Mouse (Mus musculus): ENCODE measurements around the gene Zfp667. TPM values are rescaled to one million over a fixed set of nuclear protein-coding genes. Genes with fewer than 3 reads are reported as not detected.
A peak's percentile ranks its signal among the peaks of the same experiment; 100 is the strongest.
"Not testable (repeated sequence)": the region's sequence is repeated elsewhere in the genome, so short reads cannot be mapped to it uniquely, and the experiment has no call there.

Gene Zfp667
- 1 to 10 TPM; 3.4 to 4.0 TPM for total RNA-seq (2021)

DNA sequence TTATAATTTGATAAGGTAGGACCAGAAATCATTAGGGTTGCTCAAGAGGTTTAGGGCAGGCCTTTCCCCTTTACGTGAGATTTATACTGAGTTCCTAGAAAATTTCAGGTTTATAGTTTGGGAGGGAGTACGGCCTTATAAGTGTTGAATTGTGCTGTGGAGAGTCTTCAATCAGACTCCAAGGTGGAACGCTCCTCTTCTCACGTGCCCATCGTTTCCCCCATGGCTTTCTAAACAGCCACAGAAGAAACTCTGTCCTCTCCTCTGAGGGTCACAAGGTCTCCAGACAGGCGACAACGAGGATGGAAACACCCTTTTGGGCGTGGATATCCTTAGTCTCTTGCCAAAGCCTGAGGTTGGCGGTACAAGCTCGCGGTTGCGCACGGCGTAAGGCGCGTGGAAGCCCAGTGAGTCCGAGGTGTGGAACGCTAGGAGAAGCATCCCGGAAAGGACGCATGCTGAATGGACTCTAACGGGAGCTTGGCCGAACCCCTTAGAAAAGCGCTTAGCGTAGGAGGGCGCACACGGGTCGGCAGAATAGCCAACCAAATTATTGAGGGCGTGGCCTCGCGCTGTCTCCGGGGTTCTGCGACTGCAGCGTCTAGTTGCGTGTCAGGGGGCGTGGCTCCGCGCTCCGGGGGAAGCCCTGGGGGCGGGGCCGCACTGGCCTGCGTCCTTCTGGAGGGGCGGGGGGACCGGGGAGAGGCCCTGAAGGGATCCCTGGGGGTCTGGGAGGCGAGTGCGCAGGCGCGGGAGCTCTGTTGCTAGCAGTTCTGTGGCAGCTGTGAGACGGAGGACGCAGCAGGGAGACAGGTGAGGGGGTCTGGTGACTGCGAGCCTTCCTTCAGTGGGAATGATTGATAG, at the start of gene Zfp667:
Zfp667 (plus strand) TSS at position 738 of the 864 bp plus-strand sequence.
- DNase-seq, result peak; percentile 97 to 98
- intact Hi-C loops (cut with DNase I), result loop anchor here (2.0 to 10.0 kb wide), 2 partner anchors 45 to 839 kb away; partner anchors contain the start of genes Zfp583 and Zfp954

DNA sequence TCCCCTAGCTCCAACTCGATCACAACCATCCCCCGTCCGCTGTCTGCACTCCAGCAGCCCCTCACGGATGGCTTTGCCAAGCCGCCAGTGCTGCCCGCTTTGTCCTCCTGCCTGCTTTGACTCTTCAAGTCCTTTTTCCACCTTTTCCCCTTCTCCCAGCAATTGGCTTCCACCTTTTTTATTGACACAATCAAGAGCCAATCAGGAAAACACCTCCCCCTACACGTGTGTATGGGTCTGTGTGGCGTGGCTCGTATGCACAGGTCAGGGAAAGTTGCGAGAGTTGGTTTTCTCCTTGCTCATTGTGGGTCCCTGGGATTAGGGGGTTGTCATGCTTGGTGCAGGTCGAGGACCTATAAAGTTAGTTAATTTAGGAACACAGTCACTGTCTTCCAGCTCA, 46.6 kb upstream of the Zfp667 start:
- DNase-seq, result no peak
- intact Hi-C loops (cut with DNase I), result loop anchor here (2.0 kb wide), 1 partner anchor 43 kb away; no protein-coding TSS in a partner anchor

GRCm38 (mm10) chr7:6240841-6241425, 45.4 kb upstream of the Zfp667 start:
- peak; percentile 33 to 45 for DNase-seq
- intact Hi-C loops (cut with DNase I), result loop anchor here (2.0 kb wide), 1 partner anchor 42 kb away; no protein-coding TSS in a partner anchor

GRCm38 (mm10) chr7:6244361-6245292, 41.8 kb upstream of the Zfp667 start:
- no peak for DNase-seq
- intact Hi-C loops (cut with DNase I), result no loop called here

GRCm38 (mm10) chr7:6252410-6252809, 34.0 kb upstream of the Zfp667 start, which contains the start of gene Epp13:
Gene Epp13, plus strand, starts transcription at chr7:6252710.
- intact Hi-C loops (cut with DNase I), result no loop called here
- no peak for DNase-seq

- intact Hi-C loops (cut with DNase I), result no loop called here
- DNase-seq, result no peak
Measured at GRCm38 (mm10) chr7:6254451-6254850, 31.9 kb upstream of the Zfp667 start.

- intact Hi-C loops (cut with DNase I), result no loop called here
- DNase-seq, result no peak
Measured at GRCm38 (mm10) chr7:6257386-6257785, 29.0 kb upstream of the Zfp667 start.

GRCm38 (mm10) chr7:6258232-6259220, 27.9 kb upstream of the Zfp667 start:
- intact Hi-C loops (cut with DNase I), result no loop called here
- no peak for DNase-seq

DNA sequence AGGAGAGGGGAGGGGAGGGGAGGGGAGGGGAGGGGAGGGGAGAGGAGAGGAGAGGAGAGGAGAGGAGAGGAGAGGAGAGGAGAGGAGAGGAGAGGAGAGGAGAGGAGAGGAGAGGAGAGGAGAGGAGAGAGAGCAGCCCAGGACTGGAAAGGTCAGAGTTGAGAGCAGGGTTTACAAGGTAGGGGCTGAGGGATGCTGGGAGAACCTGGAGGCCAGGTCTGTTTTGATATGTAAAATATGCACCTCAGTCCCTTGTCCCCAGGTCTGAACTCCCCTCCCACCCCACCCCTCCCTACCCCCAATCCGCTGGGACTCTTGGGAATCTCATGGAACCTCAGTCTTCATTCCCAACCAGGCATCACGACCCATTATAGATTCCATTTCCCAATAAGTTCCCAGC, 26.4 kb upstream of the Zfp667 start:
- intact Hi-C loops (cut with DNase I); DNase-seq: not testable (repeated sequence)

- intact Hi-C loops (cut with DNase I), result no loop called here
- no peak for DNase-seq
Measured at GRCm38 (mm10) chr7:6262120-6262519, 24.3 kb upstream of the Zfp667 start.

GRCm38 (mm10) chr7:6262984-6263383, 23.4 kb upstream of the Zfp667 start:
- DNase-seq, result no peak
- intact Hi-C loops (cut with DNase I), result no loop called here

- peak in 1 of 2 experiments; percentile 13 for DNase-seq
- intact Hi-C loops (cut with DNase I), result no loop called here
Measured at GRCm38 (mm10) chr7:6265695-6266094, 20.7 kb upstream of the Zfp667 start.

- no peak for DNase-seq
- intact Hi-C loops (cut with DNase I), result no loop called here
Measured at GRCm38 (mm10) chr7:6277906-6278305, 8.5 kb upstream of the Zfp667 start.

DNA sequence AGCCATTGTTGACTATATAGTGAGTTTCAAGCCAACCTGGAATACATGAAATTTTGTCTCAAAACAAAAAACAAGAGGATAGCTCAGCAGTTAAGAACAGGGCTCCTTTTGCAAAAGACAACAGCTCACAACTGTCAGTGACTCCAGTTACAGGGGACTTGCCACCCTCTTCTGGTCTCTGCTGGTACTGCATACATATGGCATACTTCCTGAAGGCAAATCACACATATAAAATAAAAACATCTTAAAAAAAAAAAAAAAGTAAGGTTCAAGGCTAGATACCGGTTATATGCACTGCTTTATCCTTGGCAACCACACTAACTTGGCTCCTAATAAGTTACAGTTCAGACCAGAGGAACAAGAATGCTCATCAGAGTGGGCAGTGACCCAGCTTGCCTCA, 3.6 kb upstream of the Zfp667 start:
- DNase-seq, result peak; percentile 60 to 74
- intact Hi-C loops (cut with DNase I), result loop anchor here (2.0 to 10.0 kb wide), 4 partner anchors 42 to 842 kb away; partner anchors contain the start of genes Zfp444 and Zfp954

DNA sequence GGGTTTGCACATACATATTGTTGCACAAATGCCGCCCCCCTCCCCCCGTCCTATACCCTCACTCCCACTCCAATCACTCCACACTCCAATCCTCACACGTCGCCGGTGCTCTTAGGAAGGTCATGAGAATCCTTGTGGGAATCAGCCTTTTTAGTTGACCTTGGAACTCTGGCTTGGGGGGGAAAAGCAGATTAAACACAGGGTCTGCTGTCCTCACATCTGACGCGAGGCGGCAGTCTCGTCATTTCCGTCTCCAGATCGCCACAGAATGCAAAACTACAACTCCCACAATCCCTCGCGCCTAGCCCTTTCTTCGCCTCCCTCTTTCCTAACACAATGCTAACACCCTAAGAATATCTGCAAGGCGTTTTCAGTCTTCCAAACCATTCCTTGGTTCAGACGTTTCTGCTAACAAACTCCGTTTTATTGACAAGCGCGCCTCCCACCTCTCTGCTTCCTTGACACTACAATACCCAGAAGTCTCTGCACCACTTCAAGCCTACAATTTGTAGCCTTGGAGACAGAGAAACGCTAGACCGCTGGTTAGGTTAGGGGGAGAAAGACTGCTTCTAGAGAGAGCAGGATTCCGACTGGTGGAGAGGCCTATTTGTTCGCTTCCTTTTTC, 2.8 kb upstream of the Zfp667 start:
- intact Hi-C loops (cut with DNase I), result loop anchor here (2.0 to 10.0 kb wide), 5 partner anchors 43 to 841 kb away; partner anchors contain the start of genes Zfp444, Zfp583 and Zfp954
- DNase-seq, result peak; percentile 74 to 79

DNA sequence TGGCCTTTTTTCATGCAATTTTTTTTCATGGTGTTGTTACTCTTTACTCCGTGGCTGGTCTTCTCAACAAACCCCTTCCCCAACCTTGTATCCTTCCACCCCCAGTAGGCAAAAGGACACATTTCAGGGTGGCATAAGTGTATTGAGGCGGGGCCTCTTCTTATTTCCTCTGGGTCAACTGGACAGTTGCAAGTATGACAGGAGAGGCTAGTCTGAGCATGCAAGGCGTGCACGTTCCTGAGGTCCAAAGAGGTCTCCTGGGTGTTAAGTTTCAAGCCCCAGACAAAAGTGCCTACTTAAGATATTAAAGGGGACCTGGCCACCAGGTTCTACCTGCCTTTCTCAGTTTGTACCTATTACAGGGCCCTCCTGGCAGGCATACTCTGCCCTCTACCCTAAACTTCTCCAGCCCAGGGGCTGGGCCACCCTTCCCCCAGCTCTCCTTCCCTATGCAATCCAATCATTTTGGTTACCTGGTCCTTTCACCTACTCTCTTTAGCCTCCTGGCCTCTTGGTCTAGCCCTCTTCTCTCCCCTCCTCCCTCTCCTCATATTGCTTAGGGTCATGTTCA, 1.9 kb upstream of the Zfp667 start:
- intact Hi-C loops (cut with DNase I), result loop anchor here (2.0 to 10.0 kb wide), 4 partner anchors 46 to 840 kb away; partner anchors contain the start of genes Zfp444, Zfp583 and Zfp954
- DNase-seq, result no peak

- intact Hi-C loops (cut with DNase I), result loop anchor here (2.0 to 10.0 kb wide), 2 partner anchors 45 to 839 kb away; partner anchors contain the start of genes Zfp583 and Zfp954
- DNase-seq, result no peak
Measured at GRCm38 (mm10) chr7:6285366-6285765, 1.0 kb upstream of the Zfp667 start.

DNA sequence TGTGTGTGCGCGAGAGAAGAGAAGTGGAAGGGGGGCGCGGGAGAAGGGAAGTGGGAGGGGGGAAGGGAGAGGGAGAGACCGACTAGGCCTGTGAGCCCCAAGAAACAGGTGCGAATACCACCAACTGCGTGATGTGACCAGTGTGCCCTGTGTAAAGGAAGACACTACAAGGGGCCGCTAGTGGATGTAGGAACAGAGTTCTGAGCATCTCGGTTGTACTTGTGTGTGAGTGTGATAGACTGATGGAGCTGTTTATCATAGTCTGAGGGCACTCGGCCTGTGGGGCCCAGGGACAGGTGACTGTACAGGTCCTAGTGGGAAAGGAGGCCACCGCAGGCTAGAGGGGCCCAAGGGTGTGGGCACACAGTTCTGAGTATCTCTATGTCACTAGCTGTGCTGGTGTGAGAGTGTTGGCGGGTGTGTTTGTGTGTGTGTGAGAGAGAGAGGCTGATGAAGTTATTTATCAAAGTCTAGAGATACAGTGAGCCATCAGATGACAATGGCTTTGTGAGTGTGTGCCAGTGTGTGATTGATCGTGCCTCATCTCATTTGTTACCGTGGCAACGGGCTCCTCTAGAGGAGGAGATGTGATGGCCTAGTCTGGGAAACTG, 647 bp downstream of the Zfp667 start:
- intact Hi-C loops (cut with DNase I), result loop anchor here (10.0 kb wide), 1 partner anchor 838 kb away; the partner anchor contains the start of gene Zfp954
- peak in 1 of 2 experiments; percentile 9 for DNase-seq

All from heart, postnatal 36 days (tissue).